ENCODE assay signal across 15 mouse cellular contexts in genomic region chr7:128575211-128575610, GRCm38 (mm10).
"Had no signal": no experiment of that assay in that cellular context is flagged by ENCODE, and none has a peak within 500 bp of the region (broad histone marks: within the 10 kb centered on the region; RNA-seq: fewer than 3 reads in every experiment).

No protein-coding gene starts in this region.

- ATAC-seq: hindbrain, postnatal 0 days; intestine, embryonic 16.5 days; liver, embryonic 12.5 days had no signal

- DNase-seq: gastrocnemius, postnatal 14 days; gastrocnemius, postnatal 36 days; heart, adult 11 months; heart, adult 2 months; heart, postnatal 14 days; heart, postnatal 36 days; kidney, adult 11 months; kidney, adult 2 months; kidney, adult 9 months; kidney, postnatal 14 days; kidney, postnatal 36 days; left cerebral cortex, postnatal 4 days had no signal
